Mouse (Mus musculus): Measurements from ENCODE around the gene Fcgr1. TPM values are rescaled to one million over a fixed set of nuclear protein-coding genes. Genes with fewer than 3 reads are reported as not detected.

The Fcgr1 gene
- total RNA-seq, 2 experiments from 2014 or later, result 2.1 to 2.7 TPM

GRCm38 (mm10) chr3:96237904-96238511 is 55.8 kb downstream of the Fcgr1 start:
- intact Hi-C loops (cut with DNase I), result no loop called here

GRCm38 (mm10) chr3:96237335-96237903 is 56.4 kb downstream of the Fcgr1 start:
- DNase-seq (ENCODE audit: low spot score in 2 of 2), result no peak
- intact Hi-C loops (cut with DNase I), result no loop called here

More at GRCm38 (mm10) chr3:96237904-96238511, 55.8 kb downstream of the Fcgr1 start:
- no peak for DNase-seq (ENCODE audit: low spot score in 2 of 2)

- intact Hi-C loops (cut with DNase I), result no loop called here
- no peak for DNase-seq (ENCODE audit: low spot score in 2 of 2)
Measured at GRCm38 (mm10) chr3:96236834-96237334, 56.9 kb downstream of the Fcgr1 start.

- intact Hi-C loops (cut with DNase I), result no loop called here
- DNase-seq (ENCODE audit: low spot score in 2 of 2), result no peak
Measured at GRCm38 (mm10) chr3:96235836-96236235, 57.9 kb downstream of the Fcgr1 start.

GRCm38 (mm10) chr3:96234914-96235313 is 58.9 kb downstream of the Fcgr1 start:
- intact Hi-C loops (cut with DNase I), result no loop called here
- no peak for DNase-seq (ENCODE audit: low spot score in 2 of 2)

Small RNA genes within 50 kb of the gene (microRNA-seq; reads per million reads assigned to microRNA genes)
- 0 reads per million in 2 experiments for gene Gm47311
- 0 reads per million in 2 experiments for gene Gm47313

Other genes with a start within 250 kb of the Fcgr1 start
- gene Vps45, start 235.5 kb downstream of the Fcgr1 start, total RNA-seq (2021), result 10 to 100 TPM; 34.3 to 37.3 TPM
- 10 to 100 TPM; 18.2 to 22.3 TPM for gene Otud7b, start 189.4 kb downstream of the Fcgr1 start, total RNA-seq (2021)
- gene Mtmr11, start 132.0 kb downstream of the Fcgr1 start, total RNA-seq (2021), result 1 to 10 TPM; 4.5 to 6.0 TPM
- gene Sf3b4, start 121.6 kb downstream of the Fcgr1 start, total RNA-seq (2021), result 10 to 100 TPM; 43.4 to 46.8 TPM
- gene Sv2a, start 112.8 kb downstream of the Fcgr1 start, total RNA-seq (2021), result 100 to 1,000 TPM; 448 to 477 TPM
- 10 to 100 TPM; 16.8 to 17.6 TPM for gene Bola1, start 74.3 kb downstream of the Fcgr1 start, total RNA-seq (2021)
- gene Hist2h2ab, start 74.1 kb downstream of the Fcgr1 start, total RNA-seq (2021), result 10 to 100 TPM in 1 of 2 experiments, 1 to 10 TPM in 1; 7.4 to 11.7 TPM
- gene Hist2h2ac, start 73.1 kb downstream of the Fcgr1 start, total RNA-seq (2021), result 10 to 100 TPM; 20.6 to 28.7 TPM
- 1 to 10 TPM; 2.3 to 3.8 TPM for gene Hist2h2be, start 72.8 kb downstream of the Fcgr1 start, total RNA-seq (2021)
- 1 to 10 TPM; 8.4 to 9.7 TPM for gene Hist2h3c2, start 54.8 kb downstream of the Fcgr1 start, total RNA-seq (2021)
- gene Hist2h2aa2, start 53.7 kb downstream of the Fcgr1 start, total RNA-seq (2021), result 100 to 1,000 TPM; 205 to 244 TPM
- gene Hist2h2aa1, start 48.5 kb downstream of the Fcgr1 start, total RNA-seq (2021), result 10 to 100 TPM in 1 of 2 experiments, 1 to 10 TPM in 1; 5.8 to 10.8 TPM
- not detected for gene Hist2h3c1, start 47.3 kb downstream of the Fcgr1 start, total RNA-seq (2021)
- 10 to 100 TPM; 26.2 to 28.6 TPM for gene Hist2h4, start 30.7 kb downstream of the Fcgr1 start, total RNA-seq (2021)
- 10 to 100 TPM; 56.6 to 91.2 TPM for gene Hist2h3b, start 25.3 kb downstream of the Fcgr1 start, total RNA-seq (2021)
- 100 to 1,000 TPM; 127 to 148 TPM for gene Hist2h2bb, start 24.2 kb downstream of the Fcgr1 start, total RNA-seq (2021)
- gene BC107364, start 158.3 kb upstream of the Fcgr1 start, total RNA-seq (2021), result not detected
- gene Hfe2, start 231.2 kb upstream of the Fcgr1 start, total RNA-seq (2021), result under 1 TPM; 0.18 to 0.42 TPM